Mouse (Mus musculus) stomach, embryonic 14.5 days (tissue): ENCODE results near the gene Ntm. TPM values are rescaled to one million over a fixed set of nuclear protein-coding genes. Genes with fewer than 3 reads are reported as not detected.

Experiments
- ATAC-seq: fragments of 200-750 bp; cut with Nextera tagmentation; 2 replicates; pipeline ENCODE4 v1.8.0; 2017; ENCODE audit warnings: low read depth, moderate TSS enrichment; ENCODE audit not compliant: insufficient number of reproducible peaks, insufficient read depth, low FRiP score
- H3K27ac ChIP-seq: fragments of 300-500 bp; sonication (generic); 2 replicates; pipeline ENCODE4 v1.5.1; 2014; ENCODE audit warnings: mild to moderate bottlenecking, low read length, moderate library complexity, mixed read lengths
- H3K27me3 ChIP-seq: fragments of 300-500 bp; sonication (generic); 2 replicates; pipeline ENCODE4 v1.6.1; 2014; ENCODE audit warnings: low read length, control low read depth, mixed read lengths; ENCODE audit not compliant: control insufficient read depth, insufficient read depth
- H3K36me3 ChIP-seq: fragments of 300-500 bp; sonication (generic); 2 replicates; pipeline ENCODE4 v1.6.1; 2014; ENCODE audit warnings: mild to moderate bottlenecking, control low read depth, low read length, moderate library complexity, mixed read lengths; ENCODE audit not compliant: control insufficient read depth, insufficient read depth
- H3K4me1 ChIP-seq: fragments of 300-500 bp; sonication (generic); 2 replicates; pipeline ENCODE4 v1.6.1; 2014; ENCODE audit warnings: low read length, control low read depth, mixed read lengths; ENCODE audit not compliant: control insufficient read depth, insufficient read depth
- H3K4me2 ChIP-seq: fragments of 300-500 bp; sonication (generic); replicated peaks from 2 replicates; pipeline ENCODE4 v1.6.1; 2014; ENCODE audit warnings: low read depth, low read length, control low read depth
- H3K4me3 ChIP-seq: fragments of 300-500 bp; sonication (generic); 2 replicates; pipeline ENCODE4 v1.5.1; 2014; ENCODE audit warnings: low read depth, low read length, control low read depth
- H3K9ac ChIP-seq: fragments of 300-500 bp; sonication (generic); replicated peaks from 2 replicates; pipeline ENCODE4 v1.6.1; 2014; ENCODE audit warnings: low read depth, mild to moderate bottlenecking, control low read depth, low read length, moderate library complexity, mixed read lengths
- H3K9me3 ChIP-seq: fragments of 300-500 bp; sonication (generic); 2 replicates; pipeline ENCODE4 v1.6.1; 2016; ENCODE audit warnings: low read depth, low read length, control low read depth; ENCODE audit not compliant: control insufficient read depth
- WGBS: fragments of 180-500 bp; shearing (Covaris S2); extraction: QIAGEN DNeasy Blood & Tissue Kit; methylation state at CpG from one replicate; pipeline ENCODE4 v1.1.7; 2014; 5-methylcytosine and 5-hydroxymethylcytosine counted together
- polyA plus RNA-seq: library from polyadenylated mRNA; unstranded; fragments of >200 nt; fragmentation: Nextera tagmentation; extraction: Ambion mirVana; gene quantifications from 2 replicates; pipeline ENCODE4 v1.2.1, GENCODE M21; 2014

Ntm gene
- polyA plus RNA-seq, 1 experiment from 2014 or later = 19.7 TPM

GRCm38 (mm10) chr9:28977275-28977674 is 985.7 kb downstream of the Ntm start:
- ATAC-seq = no peak
- no peak overlapping the region for H3K9ac ChIP-seq
- H3K4me3 ChIP-seq = no peak overlapping the region
- H3K36me3 ChIP-seq = no peaks in the 10 kb centered on the region
- no peak overlapping the region for H3K4me2 ChIP-seq
- H3K27me3 ChIP-seq = no peaks in the 10 kb centered on the region
- 81% methylated on average over 1 of the region's 1 CpGs for WGBS
- no peak overlapping the region for H3K27ac ChIP-seq
- H3K9me3 ChIP-seq = no peaks in the 10 kb centered on the region
- no peaks in the 10 kb centered on the region for H3K4me1 ChIP-seq

- H3K4me3 ChIP-seq = no peak overlapping the region
- no peaks in the 10 kb centered on the region for H3K36me3 ChIP-seq
- H3K9me3 ChIP-seq = no peaks in the 10 kb centered on the region
- ATAC-seq = no peak
- H3K27ac ChIP-seq = no peak overlapping the region
- no peaks in the 10 kb centered on the region for H3K27me3 ChIP-seq
- WGBS = 69% methylated on average over 1 of the region's 1 CpGs
- H3K9ac ChIP-seq = no peak overlapping the region
- H3K4me2 ChIP-seq = no peak overlapping the region
- no peaks in the 10 kb centered on the region for H3K4me1 ChIP-seq
These were observed 993.5 kb downstream of the Ntm start for GRCm38 (mm10) chr9:28969455-28969854.
